Mouse (Mus musculus): ENCODE measurements around the gene Ksr2.
"Not testable (repeated sequence)": the region's sequence is repeated elsewhere in the genome, so short reads cannot be mapped to it uniquely, and the experiment has no call there.

The Ksr2 gene

GRCm38 (mm10) chr5:117408216-117408615 is 5.6 kb upstream of the Ksr2 start:
- no peak for DNase-seq (ENCODE audit: low spot score)

GRCm38 (mm10) chr5:117409369-117409768 is 4.4 kb upstream of the Ksr2 start:
- DNase-seq (ENCODE audit: low spot score): no peak

DNA sequence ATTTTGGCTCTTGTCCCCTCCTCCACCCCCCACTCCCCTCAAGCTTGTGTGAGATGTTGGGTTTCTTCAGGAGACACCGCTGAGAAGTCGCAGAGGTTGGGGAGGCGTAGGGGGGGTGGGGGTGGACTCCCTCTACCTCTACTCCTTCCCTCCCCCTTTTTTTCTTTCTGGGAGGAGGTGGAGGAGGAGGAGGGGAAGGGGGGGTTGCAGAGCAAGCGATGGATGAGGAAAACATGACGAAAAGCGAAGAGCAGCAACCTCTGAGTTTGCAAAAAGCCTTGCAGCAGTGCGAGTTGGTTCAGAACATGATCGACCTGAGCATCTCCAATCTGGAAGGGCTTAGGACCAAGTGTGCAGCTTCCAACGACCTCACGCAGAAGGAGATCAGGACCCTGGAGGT is 811 bp downstream of the Ksr2 start:
- DNase-seq (ENCODE audit: low spot score): no peak

DNA sequence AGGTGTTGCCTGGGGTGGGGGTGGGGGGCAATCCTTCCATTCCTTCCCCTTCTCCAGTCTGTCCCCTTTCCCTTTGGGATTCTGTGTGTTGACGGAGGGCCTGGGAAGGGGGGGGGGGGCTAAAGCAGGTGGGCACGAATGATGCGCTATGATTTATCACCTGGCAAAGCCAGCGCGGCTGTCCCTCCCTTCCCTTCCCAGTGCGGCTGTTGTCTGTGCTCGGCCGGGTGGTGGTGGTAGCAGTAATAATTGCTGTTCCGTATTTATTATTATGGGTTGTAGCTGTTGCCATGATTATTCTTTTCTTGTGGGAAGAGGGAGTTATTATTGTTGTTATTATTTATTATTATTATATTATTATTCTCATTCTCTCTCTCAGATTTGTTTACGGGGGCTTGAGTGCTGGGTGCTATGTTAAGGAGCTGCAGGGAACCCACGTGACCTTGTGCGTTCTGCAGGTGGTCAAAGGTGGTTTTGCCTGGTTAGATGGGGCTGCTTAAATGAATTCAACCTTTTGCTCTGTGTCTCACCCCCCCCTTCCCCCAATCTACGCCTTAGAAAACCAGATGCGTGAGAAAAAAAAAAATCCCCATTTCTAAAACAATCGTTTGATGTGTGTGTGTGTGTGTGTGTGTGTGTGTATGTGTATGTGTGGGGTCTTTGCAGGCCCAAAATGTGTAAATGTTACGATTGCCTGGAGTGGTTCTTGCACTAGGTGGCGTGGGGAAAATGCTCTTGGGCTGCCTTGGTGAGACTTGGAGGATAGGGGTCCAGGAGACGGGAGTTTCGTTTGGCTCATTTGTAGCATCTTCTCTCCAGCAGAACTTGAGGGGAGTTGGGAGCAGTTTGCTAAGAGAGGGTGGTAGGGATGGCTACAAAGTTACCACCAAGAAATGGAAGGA is 1.5 kb downstream of the Ksr2 start:
- DNase-seq (ENCODE audit: low spot score): no peak

DNA sequence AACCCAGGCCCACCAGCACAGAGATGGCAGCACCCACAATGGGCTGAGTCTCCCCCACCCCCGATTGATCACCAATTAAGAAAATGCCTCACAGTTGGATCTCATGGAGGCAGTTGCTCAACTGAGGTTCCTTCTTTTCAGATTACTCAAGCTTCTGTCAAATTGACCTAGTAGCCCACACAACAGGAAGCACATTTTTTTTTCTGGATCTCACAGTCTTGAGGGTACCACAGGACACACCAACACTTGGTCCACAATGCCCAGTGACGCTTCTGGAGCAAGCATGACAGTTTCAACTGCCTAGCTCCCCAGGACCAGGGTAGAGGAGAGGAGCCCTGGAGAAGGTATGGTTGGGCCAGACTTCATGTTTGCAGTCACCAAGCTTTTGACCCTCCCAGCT is 3.6 kb downstream of the Ksr2 start:
- DNase-seq (ENCODE audit: low spot score): no peak

- DNase-seq (ENCODE audit: low spot score): not testable (repeated sequence)
Observed at GRCm38 (mm10) chr5:117433501-117433900, 19.7 kb downstream of the Ksr2 start.

DNA sequence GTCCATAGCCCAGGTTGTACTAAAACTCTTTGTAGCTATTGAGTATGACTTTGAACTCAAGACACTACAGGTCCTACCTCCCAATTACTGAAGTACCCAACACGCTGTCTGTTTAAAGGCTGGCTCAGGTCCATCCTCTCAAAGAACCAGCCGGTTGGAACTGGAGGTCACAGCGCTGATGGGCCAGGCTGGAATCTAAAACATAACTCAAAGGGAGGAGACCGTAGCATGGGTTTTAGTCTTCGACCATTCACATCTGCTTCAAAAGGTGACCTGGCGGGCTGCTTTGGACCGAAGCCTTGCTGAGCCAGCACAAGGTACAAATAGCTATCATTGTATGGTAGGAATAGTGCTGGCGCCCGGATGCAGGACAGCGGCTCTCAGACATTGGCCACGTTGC is 26.5 kb downstream of the Ksr2 start:
- DNase-seq (ENCODE audit: low spot score): no peak

DNA sequence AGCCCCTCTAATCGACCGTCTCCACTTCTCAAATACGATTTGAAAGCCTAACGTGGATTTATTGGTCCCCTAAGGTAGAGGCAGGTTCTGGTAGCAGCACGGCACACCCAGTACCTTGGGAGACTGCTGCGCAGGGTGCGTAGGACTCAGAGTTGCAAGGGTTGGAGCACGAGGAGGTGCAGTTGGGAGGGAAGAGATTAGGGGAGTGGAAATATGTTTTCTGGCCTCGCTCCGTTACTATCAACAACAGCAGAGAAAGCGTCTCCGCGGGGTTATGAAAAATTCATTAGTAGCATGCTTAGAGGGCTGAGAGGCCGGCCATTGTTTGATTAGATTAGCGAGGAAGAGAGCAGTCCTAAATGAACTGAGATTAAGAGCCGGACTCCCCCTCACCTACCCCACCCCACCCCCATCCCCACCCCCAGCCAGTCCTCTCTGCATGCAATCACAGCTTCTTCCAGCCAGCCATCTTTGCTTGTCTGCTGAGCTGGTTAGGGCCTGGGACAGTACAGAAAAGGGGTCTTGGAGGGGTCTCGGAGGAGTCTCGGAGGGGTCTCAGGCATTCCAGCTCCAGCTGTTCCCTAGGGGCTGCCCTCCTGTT is 27.5 kb downstream of the Ksr2 start:
- DNase-seq (ENCODE audit: low spot score): no peak

DNA sequence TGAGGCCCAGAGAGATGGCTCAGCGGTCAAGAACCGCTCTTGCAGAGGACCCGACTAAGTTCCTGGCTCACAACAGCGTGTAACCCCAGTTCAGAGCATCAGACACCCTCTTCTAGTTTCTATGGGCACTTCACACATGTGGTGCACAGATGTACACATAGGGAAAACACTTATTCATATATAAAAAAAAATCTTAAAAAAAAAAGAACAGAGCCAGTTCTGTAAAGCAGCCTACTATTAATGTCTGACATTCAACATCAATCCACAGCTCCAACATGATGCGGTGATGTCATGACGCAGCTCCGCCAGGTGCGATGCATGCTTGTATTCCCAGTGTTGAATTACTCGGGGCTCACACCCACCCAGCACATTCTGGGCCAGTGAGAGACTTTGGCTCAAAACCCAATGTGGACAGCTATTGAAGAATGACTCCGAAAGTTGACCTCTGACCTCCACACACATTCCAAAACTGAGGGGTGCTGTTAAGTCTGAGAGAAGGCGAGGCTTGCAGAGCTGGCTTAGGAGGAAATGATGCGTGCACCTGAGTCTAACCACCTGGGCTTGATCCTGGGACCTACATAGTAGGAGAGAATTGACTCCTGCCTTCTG is 28.5 kb downstream of the Ksr2 start:
- DNase-seq (ENCODE audit: low spot score): no peak

GRCm38 (mm10) chr5:117443141-117443540 is 29.3 kb downstream of the Ksr2 start:
- DNase-seq (ENCODE audit: low spot score): no peak

GRCm38 (mm10) chr5:117443902-117444301 is 30.1 kb downstream of the Ksr2 start:
- DNase-seq (ENCODE audit: low spot score): no peak

DNA sequence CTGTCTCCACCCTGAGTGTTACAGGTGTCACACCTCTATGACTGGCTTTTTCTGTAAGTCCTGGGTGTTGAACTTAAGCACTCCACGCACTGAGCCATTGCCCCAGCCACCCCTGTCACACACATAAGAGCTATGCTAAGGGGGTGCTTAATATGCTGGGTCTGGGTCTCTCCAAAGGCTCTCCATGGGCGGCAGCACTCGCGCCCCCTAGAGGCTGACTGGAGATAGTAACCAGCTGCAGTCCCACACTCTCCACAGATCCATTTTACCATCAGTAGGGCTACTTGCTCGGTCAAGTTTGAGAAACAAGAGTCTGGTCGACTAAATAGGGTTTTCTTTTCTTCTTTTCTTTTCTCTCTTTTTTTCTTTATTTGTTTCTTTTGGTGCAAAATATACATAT is 33.9 kb downstream of the Ksr2 start:
- no peak for DNase-seq (ENCODE audit: low spot score)

DNA sequence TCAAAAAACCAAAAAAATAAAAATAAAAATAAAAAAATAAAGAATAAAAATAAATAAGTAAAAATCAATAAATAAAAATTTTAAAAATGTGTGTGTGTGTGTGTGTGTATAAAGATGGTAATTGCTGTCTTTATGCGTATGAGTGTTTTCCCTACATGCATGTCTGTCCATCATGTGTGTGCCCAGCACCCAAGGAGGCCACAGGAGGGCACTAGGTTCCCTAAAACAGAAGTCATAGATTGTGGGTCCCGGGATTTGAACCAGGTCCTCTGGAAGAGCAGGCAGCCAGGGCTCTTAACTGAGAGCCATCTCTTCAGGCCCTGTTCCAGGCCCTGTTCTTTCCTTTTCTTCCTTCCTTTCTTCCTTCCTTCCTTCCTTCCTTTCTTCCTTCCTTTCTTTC is 38.2 kb downstream of the Ksr2 start:
- DNase-seq (ENCODE audit: low spot score): no peak

DNA sequence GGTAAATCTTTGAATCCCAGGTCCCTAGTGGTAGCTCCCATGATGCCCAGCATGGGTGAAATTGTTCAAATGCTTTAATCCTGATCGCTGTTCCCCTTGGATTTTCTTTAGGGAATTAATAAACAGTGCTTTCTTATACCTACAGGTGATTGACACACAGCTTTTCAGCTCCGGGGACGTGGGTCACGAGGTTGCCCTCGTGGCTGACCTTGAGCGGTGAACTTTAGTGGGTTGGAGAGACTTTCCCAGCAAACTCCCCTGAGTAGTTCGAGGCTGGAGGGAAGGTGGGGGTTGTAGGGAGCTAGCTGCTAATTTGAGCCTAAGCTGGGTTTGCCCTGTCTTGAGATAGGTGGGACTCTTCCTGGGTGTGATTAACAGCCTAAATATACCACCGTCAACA is 41.7 kb downstream of the Ksr2 start:
- DNase-seq (ENCODE audit: low spot score): no peak

DNA sequence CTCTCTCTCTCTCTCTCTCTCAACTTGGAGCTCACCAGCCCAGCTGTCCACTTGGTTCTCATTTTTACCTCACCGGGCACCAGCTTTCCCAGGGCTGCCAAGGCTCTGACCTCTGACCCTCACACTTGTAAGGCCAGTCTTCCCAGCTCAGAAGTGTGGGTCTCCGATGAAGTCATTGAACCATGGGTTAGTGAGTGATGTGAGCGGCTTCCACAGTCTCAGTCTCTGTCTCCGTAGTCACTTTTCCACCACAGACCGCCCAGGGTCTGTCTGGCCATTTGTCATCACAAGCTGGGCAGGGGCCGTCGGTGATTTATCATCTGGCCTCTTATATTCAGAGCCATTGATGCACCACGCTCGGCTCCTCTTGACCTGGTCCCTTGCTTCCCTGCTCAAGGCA is 43.3 kb downstream of the Ksr2 start:
- DNase-seq (ENCODE audit: low spot score): no peak

DNA sequence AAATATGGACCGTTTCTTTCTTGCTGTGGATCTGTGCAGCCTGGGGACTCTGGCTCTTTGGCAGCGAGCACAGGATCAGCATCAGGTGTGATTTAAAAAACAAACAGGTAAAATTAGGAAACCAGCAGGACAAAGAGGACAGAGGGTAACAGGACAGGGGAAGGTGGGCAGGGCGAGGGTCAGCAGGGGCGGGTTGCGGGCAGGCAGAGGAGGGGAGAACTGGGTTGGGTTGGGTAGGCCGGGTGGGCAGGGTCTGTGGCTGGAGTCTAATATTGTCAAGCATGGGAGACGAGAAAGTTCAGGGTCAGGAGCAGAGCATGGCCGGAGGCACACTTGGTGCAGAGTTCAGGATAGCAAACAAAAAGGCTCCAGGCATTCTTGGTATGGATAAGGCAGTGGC is 43.8 kb downstream of the Ksr2 start:
- DNase-seq (ENCODE audit: low spot score): no peak

GRCm38 (mm10) chr5:117458899-117459298 is 45.1 kb downstream of the Ksr2 start:
- DNase-seq (ENCODE audit: low spot score): no peak

GRCm38 (mm10) chr5:117460261-117460660 is 46.5 kb downstream of the Ksr2 start:
- no peak for DNase-seq (ENCODE audit: low spot score)

GRCm38 (mm10) chr5:117467052-117467451 is 53.3 kb downstream of the Ksr2 start:
- DNase-seq (ENCODE audit: low spot score): no peak

DNA sequence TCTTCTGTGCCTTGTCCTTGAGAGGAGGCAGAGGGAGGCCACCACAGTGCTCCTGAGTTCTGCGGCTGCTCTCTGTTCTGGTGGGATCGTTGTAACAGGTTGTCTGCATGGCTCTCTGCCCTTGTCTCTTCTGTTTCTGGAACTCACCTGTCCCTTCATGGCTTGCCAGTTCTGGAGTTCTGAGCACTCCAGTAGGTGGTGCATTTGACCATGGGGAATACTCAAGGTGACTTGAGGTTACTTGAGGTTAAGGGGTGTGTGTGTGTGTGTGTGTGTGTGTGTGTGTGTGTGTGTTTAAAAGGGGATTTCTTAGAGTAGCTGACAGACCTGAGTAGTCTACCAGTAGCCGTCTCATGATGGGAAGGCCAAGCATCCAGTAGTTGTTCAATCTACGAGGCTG is 55.2 kb downstream of the Ksr2 start:
- DNase-seq (ENCODE audit: low spot score): no peak

DNA sequence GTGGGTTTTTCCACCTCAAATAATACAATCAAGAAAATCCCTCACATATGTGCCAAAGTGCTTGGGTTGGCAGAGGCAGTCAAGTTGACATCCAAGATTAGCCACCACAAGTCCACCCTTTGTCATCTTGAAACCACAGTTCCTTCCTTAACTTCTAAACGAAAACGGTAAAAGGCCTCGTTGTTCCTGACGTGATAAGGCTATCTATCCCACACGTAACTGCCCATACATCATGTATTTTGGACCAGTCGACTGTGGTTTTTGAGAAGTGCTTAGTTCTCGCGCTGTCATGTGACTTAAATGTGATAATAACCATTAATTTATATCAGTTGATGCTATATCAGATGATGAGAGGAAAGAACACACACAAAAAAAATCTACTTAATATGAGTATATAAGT is 55.8 kb downstream of the Ksr2 start:
- DNase-seq (ENCODE audit: low spot score): no peak

DNA sequence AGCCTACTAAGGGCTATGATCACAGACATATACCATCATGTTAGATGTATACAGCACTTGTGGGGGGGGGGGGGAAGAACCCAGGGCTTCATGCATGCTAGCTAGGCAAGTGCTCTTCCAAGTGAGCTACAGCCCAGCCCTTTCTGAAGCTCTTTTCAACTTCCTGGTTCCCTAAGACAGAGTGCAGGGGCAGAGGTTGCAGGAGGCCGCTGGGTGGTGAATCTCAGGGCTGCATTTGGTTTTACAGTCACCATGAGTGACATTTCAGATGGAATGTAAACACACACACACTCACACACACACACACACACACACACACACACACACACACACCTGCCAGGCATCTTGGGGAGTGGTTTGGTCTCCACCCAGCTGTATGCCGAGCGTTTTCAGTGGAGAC is 67.4 kb downstream of the Ksr2 start:
- DNase-seq (ENCODE audit: low spot score): no peak

DNA sequence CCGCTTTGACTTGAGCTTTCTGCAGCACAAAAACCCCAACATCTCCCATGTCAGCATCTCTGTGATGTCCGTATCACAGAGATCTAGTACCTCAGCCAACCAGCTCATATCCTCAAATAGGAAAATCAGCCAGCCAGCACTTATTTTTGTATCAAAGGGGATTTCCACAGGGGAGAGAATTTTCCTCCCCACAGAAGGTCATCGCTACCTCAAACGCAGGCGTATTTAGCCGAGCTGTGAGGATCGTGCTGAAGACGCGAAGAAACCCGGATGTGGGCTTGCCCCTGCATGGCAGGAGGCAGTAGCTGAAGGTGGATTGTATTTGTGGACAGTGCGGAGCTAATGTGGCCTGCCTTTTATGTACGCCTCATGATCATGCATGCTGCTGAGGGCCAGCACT is 67.8 kb downstream of the Ksr2 start:
- DNase-seq (ENCODE audit: low spot score): no peak

All from ovary, postnatal 10 days (tissue).